Mouse (Mus musculus) lung, embryonic 14.5 days (tissue): ENCODE measurements around the gene Ap2a2. TPM values are rescaled to one million over a fixed set of nuclear protein-coding genes. Genes with fewer than 3 reads are reported as not detected.

Experiments used
- ATAC-seq: fragments of 200-750 bp; cut with Nextera tagmentation; 2 replicates; pipeline ENCODE4 v1.8.0; 2017; ENCODE audit warnings: mild to moderate bottlenecking, moderate TSS enrichment, moderate library complexity; ENCODE audit not compliant: insufficient read depth
- DNase-seq: peaks from one replicate; pipeline ENCODE4 v3.0.0-alpha.2; 2015
- H3K27ac ChIP-seq: fragments of 300-500 bp; sonication (generic); 2 replicates; pipeline ENCODE4 v1.5.1; 2014; ENCODE audit warnings: low read depth, mild to moderate bottlenecking, moderate library complexity
- H3K27me3 ChIP-seq: fragments of 300-500 bp; sonication (generic); 2 replicates; pipeline ENCODE4 v1.6.1; 2014; ENCODE audit warnings: low read length, control low read depth; ENCODE audit not compliant: insufficient read depth
- H3K36me3 ChIP-seq: fragments of 300-500 bp; sonication (generic); 2 replicates; pipeline ENCODE4 v1.6.1; 2014; ENCODE audit warnings: control low read depth; ENCODE audit not compliant: insufficient read depth
- H3K4me1 ChIP-seq: fragments of 300-500 bp; sonication (generic); 2 replicates; pipeline ENCODE4 v1.6.1; 2014; ENCODE audit warnings: antibody characterized with exemption, control low read depth; ENCODE audit not compliant: insufficient read depth
- H3K4me2 ChIP-seq: fragments of 300-500 bp; sonication (generic); 2 replicates; pipeline ENCODE4 v1.6.1; 2014; ENCODE audit warnings: mild to moderate bottlenecking
- H3K4me3 ChIP-seq: fragments of 300-500 bp; sonication (generic); 2 replicates; pipeline ENCODE4 v1.5.1; 2014; ENCODE audit warnings: low read depth, low read length
- H3K9ac ChIP-seq: fragments of 300-500 bp; sonication (generic); 2 replicates; pipeline ENCODE4 v1.6.1; 2014
- H3K9me3 ChIP-seq: fragments of 300-500 bp; sonication (generic); 2 replicates; pipeline ENCODE4 v1.6.1; 2016; ENCODE audit warnings: low read depth, low read length, control low read depth
- CTCF ChIP-seq: IDR thresholded peaks from 2 replicates; pipeline ENCODE4 v1.5.1; 2016; ENCODE audit warnings: antibody characterized with exemption, low read depth
- WGBS: fragments of 180-500 bp; shearing (Covaris S2); extraction: QIAGEN DNeasy Blood & Tissue Kit; methylation state at CpG from one replicate; pipeline ENCODE4 v1.1.7; 2014; 5-methylcytosine and 5-hydroxymethylcytosine counted together
- polyA plus RNA-seq: library from polyadenylated mRNA; unstranded; fragments of >200 nt; fragmentation: Nextera tagmentation; extraction: Ambion mirVana; gene quantifications from 2 replicates; pipeline ENCODE4 v1.2.1, GENCODE M21; 2014

Ap2a2 gene
- polyA plus RNA-seq, 1 experiment from 2014 or later: 67.6 TPM

DNA sequence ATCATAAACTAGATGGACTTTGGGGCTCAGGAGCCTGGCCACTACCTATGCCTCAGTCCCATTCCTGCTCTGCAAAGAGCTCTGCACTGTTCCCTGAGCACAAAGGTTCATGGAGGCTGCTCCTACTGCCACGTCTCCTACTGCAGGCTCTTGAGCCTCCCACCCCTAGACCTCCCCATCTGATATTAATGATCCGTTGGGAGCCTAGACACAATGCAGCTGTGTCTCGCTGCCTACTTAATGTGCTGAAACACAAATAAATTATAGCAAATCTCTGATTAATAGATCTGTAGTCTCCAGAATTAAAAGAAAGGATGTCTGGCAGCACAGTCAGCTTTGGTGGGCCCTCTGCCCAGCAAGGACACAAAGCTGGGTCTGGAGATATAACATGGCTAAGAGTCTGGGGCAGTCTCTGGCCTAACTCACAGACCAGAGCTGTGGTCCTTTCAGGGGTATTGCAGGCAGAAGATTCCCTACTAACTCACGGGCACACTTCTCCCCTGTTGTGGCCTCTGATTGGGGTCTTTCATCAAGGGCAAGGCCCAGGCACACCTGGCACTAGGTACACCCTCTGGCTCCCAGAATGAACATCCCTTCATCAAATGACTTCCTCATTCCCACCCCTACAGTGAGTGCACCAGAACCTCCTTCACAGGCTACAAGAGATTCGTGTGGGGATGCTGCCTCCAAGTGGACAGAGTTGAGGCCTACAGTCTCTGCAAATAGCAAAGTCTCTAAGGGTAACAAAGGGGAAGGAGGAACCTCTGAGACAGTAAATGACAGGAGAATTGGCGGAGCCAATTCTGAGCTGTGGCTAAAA is 37.0 kb upstream of the Ap2a2 start:
- WGBS: 48% methylated on average over 6 of the region's 6 CpGs
- Histone ChIP-seq H3K36me3 (peaks cover 33% of the 10 kb centered on the region), H3K4me2 (no peak overlapping the region), H3K9me3 (no peaks in the 10 kb centered on the region), H3K27me3 (no peaks in the 10 kb centered on the region), H3K4me1 (no peaks in the 10 kb centered on the region), H3K4me3 (no peak overlapping the region), H3K27ac (no peak overlapping the region), H3K9ac (no peak overlapping the region)
- peak; percentile 88 for TF ChIP-seq CTCF
- peak; percentile 81 for ATAC-seq
- DNase-seq: peak; percentile 89

DNA sequence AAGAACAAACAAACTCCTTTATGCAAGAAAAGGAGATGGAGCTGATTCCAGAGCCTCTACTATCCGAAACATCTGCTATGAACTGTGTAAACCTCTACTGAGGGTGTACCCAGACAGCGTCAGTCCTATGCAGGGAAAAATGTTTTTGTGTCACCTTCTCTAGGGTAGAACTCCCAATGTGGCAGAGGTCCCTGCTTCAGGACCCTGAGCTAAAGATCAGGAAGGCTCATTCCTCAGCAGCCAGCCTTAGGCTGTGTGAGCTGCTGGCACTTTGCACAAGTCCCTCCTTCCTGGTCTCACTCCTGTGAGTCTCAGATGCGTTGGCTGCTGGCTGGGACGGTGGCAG is 36.4 kb upstream of the Ap2a2 start:
- H3K4me2 ChIP-seq: no peak overlapping the region
- no peak overlapping the region for H3K27ac ChIP-seq
- TF ChIP-seq CTCF: no peak
- H3K9ac ChIP-seq: no peak overlapping the region
- H3K9me3 ChIP-seq: no peaks in the 10 kb centered on the region
- H3K36me3 ChIP-seq: peaks cover 39% of the 10 kb centered on the region
- H3K4me1 ChIP-seq: no peaks in the 10 kb centered on the region
- ATAC-seq: peak; percentile 38
- DNase-seq: no peak
- H3K27me3 ChIP-seq: no peaks in the 10 kb centered on the region
- H3K4me3 ChIP-seq: no peak overlapping the region
- 91% methylated on average over 4 of the region's 4 CpGs for WGBS

DNA sequence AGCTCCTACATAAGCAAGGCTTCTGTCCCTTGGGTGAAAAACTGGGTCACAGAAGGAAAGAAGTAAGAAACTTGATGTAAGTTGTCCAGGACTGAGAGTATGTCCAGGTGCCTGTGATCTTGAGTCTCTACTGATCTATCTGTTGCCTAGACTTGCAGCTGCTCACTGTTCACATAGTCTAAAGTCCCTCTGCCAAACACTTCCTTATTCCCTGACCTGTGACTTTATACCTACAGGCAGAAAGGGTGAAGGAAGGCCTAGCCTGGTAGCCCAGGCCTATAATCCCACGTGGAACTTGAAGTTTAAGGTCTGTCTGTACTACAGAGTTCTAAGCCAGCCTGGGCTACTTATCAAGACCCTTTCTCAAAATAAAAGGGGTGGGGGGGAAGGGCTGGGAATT is 26.4 kb upstream of the Ap2a2 start:
- Histone ChIP-seq H3K36me3 (0 out of 2 replicates have a peak, but pooled peaks cover 4% of the 10 kb centered on the region), H3K27ac (no peak overlapping the region)
- 70% methylated on average over 1 of the region's 1 CpGs for WGBS

DNA sequence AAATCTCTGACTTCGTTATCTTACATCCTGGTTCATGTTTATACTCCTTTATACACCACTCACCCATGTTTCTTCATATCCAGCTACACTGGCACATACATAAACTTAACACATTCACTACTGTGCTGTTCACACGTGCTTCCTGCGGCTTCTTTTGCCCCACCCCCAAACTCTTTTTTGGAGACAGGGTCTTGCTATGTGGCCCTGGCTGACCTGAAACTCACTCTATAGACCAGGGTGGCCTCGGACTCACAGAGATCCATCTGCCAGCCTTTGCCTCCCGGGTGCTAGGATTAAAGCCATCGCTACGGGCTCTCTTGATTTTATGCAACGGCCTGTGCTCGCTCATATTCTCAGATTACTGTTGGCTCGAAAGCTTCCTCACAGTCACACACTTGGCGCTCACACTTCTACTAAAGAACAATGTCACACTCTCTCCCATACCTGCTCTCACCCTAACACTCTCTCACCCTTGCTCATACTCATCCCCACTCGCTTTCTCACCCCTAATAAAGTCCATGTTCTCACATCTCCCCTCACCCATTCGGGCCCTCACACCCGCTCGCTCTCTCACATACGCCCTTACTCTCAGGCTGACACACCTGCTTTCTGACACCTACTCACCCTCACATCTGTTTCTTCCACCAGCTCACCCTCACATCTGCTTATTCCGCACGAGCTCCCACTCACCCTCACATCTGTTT is 23.0 kb upstream of the Ap2a2 start:
- no peak for DNase-seq
- peaks cover 18% of the 10 kb centered on the region for H3K4me1 ChIP-seq
- peak overlapping the region; percentile 94 for H3K4me2 ChIP-seq
- no peak for ATAC-seq
- no peaks in the 10 kb centered on the region for H3K27me3 ChIP-seq
- no peaks in the 10 kb centered on the region for H3K9me3 ChIP-seq
- peak overlapping the region; percentile 76 for H3K4me3 ChIP-seq
- H3K27ac ChIP-seq: peak overlapping the region; percentile 67
- peak overlapping the region; percentile 73 for H3K9ac ChIP-seq
- whole genome bisulfite sequencing: 9% methylated on average over 18 of the region's 18 CpGs
- no peaks in the 10 kb centered on the region for H3K36me3 ChIP-seq
- TF ChIP-seq CTCF: no peak

More for the DNA sequence above, 26.4 kb upstream of the Ap2a2 start:
- no peaks in the 10 kb centered on the region for H3K27me3 ChIP-seq
- H3K9me3 ChIP-seq: no peaks in the 10 kb centered on the region
- no peak overlapping the region for H3K4me2 ChIP-seq
- no peak overlapping the region for H3K4me3 ChIP-seq
- no peak for TF ChIP-seq CTCF
- DNase-seq (no peak), ATAC-seq (no peak)
- H3K4me1 ChIP-seq: peaks cover 16% of the 10 kb centered on the region
- H3K9ac ChIP-seq: no peak overlapping the region

DNA sequence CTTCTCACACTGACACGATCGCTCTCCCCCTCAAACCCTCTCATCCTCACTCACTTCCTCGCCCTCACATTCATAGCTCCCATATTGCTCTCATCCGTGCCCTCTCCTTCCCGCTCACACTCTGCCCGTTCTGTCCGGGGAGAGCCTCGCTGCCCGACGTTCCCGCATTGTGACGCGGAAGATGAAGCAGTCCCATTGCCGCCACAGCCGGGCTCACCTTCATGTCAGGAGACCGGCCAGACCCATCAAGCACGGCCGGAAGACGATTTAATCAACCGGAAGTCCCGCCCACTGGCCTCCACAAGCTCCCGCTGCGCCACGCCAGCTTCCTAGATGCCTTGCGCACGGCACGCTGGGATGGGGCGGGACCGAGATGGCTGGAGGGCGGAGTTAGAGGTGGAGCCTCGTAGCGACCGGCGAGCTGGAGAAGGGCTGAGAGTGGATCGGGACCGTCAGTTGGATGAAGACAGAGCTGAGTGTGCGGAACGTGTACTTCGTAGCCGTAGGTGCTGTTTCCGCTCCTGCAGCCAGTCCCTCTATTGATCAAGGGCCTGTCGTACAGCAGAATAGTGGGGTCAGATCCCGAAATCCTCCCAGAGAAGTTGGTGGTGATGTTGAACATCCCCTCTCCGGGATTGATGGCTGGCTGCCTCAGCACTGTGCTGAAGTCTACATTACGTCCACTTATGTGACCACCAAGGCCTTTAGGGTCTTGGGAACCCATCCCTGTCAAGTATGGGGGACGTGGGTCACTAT is 22.2 kb upstream of the Ap2a2 start, which contains the start of gene Chid1:
Gene Chid1, minus strand, starts transcription at position 302 of the 756 bp plus-strand sequence.
- peak; percentile 97 for ATAC-seq
- TF ChIP-seq CTCF: no peak

DNA sequence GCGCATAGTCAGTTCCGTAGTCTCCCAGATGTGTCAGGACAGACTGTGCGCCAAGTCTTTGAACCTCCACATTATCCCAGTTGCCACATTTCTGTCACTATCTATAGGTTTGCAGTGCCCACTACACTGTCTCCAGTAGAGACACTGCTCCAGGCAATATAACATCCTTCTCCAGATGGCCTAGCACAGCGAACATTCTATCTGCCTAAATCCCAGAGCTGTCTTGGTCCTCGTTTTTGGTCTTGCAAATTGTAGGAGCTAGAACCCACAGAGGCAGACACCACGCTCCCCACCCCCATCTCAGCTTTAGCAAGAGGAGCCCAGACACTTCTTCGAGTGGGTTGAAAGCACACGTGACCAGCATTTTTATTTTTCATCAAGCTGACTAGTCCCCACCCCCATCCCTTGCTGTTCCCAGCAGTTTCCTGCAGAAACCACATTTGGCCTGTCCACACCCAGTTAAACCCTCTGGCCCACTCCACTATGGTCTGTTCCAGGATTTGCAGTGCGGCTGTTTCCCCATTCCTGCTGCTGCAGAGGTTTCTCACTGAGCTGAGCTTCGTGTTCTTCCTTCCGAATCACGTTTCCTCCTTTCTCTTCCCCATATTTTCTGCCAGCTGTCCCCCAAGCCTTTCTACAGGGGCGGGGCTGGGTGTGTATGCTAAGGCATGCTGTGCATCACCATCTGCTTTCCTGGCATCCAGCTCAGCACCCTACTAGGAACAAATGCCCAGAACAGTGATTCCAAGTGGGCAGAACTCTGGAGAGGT is 21.5 kb upstream of the Ap2a2 start:
- H3K27ac ChIP-seq: peak overlapping the region; percentile 81
- ATAC-seq: peak; percentile 29

More for the DNA sequence above, 22.2 kb upstream of the Ap2a2 start, which contains the start of gene Chid1:
- H3K4me1 ChIP-seq: peaks cover 15% of the 10 kb centered on the region
- H3K4me2 ChIP-seq: peak within 1 kb of the TSS; percentile 94
- H3K27me3 ChIP-seq: no peaks in the 10 kb centered on the region
- peak within 1 kb of the TSS; percentile 81 for H3K27ac ChIP-seq
- WGBS: 1% methylated on average over 46 of the region's 46 CpGs
- peak within 1 kb of the TSS; percentile 73 for H3K9ac ChIP-seq
- H3K9me3 ChIP-seq: no peaks in the 10 kb centered on the region
- H3K36me3 ChIP-seq: no peaks in the 10 kb centered on the region
- DNase-seq: peak; percentile 100
- peak within 1 kb of the TSS; percentile 76 for H3K4me3 ChIP-seq

More for the DNA sequence above, 21.5 kb upstream of the Ap2a2 start:
- no peak for TF ChIP-seq CTCF
- peak overlapping the region; percentile 76 for H3K4me3 ChIP-seq
- no peaks in the 10 kb centered on the region for H3K36me3 ChIP-seq
- no peaks in the 10 kb centered on the region for H3K9me3 ChIP-seq
- H3K4me2 ChIP-seq: peak overlapping the region; percentile 94
- peaks cover 15% of the 10 kb centered on the region for H3K4me1 ChIP-seq
- 56% methylated on average over 13 of the region's 13 CpGs for WGBS
- DNase-seq: peak; percentile 42
- H3K27me3 ChIP-seq: no peaks in the 10 kb centered on the region
- peak overlapping the region; percentile 73 for H3K9ac ChIP-seq
